Mouse (Mus musculus) left cerebral cortex, postnatal 25 days (tissue): Measurements from ENCODE around the gene Diras2. TPM values are rescaled to one million over a fixed set of nuclear protein-coding genes. Genes with fewer than 3 reads are reported as not detected.

Experiments used
- DNase-seq, 2 experiments: peaks; one replicate each; pipeline ENCODE4 v3.0.0; 2022; ENCODE audit warnings: low spot score in 2 of 2, mixed read lengths in 1 of 2
- intact Hi-C: fragments of 180-260 bp; cut with DNase I; formaldehyde crosslinking; loops from one replicate; pipeline ENCODE4 v1.15.1; 2025
- total RNA-seq, 2 experiments: library from RNA; stranded (reverse); gene quantifications; 2 replicates each; pipeline ENCODE4 v1.2.3; 2021

Diras2 gene
- total RNA-seq, 2 experiments from 2014 or later, result 169 to 177 TPM

DNA sequence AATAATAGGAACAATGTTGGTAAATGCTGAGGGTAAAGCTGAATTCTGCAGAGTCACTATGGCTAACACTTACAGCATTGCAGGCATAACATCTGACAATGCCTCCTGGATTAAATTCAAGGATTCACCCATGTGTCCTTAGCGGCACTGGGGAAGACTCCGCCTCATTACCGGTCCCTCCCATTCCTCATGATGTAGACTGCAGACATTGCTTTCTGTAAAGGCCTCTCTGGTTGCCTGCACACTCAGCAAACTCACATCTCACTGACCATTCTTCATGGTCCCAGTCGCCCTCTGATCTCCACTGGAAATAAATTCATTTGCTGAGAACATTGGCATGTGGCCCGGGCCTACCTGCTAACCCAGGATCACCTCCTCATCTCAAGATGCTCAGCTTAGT lies 51.9 kb downstream of the Diras2 start:
- no peak for DNase-seq
- intact Hi-C loops, result no loop called here

DNA sequence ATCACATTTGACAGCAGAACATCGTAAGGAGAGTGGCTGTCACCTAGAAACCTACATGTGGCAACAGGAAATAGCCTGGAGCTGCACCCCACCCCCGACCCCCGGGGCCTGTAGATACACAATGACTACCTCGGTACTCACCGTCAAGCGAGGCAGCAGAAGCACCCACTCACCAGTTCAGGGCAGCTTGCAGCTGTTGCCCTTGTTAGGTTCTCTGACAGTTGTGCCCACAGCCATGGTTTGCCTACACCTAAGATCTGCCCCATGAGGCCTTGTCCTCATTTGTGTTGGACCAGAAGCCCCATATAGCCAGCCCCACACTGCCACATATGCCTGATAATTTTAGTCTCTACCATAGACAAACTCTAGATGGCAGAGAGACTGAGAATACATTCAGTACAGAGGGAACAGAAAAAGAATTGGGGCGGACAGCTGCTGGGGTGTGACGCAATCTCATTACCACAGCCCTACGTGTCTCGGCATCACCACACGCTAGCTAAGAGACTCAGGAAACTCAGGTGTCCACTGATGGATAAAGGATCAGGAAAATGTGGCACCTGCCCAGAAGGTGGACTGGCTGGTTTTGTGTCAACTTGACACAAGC lies 54.0 kb downstream of the Diras2 start:
- intact Hi-C loops, result no loop called here
- DNase-seq, result peak in 1 of 2 experiments; percentile 47

DNA sequence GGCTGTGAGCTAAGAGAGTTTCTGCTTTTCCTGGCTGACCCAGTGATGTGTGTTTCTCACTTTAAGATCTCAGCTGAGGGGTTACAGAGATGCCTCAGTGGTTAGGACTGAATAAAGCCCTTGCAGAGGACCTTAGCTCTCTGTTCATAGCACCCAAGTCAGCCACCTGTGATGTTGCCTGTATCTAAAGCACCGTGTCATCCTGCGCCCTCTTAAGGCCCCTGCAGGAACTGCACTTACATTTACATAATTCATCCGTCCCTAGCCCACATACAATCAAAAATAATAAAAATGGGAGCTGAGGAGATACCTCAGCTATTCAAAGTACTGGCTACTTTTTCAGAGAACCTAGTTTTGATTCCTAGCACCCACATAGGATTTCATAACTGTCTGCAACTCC lies 54.9 kb downstream of the Diras2 start:
- DNase-seq, result no peak
- intact Hi-C loops, result no loop called here

DNA sequence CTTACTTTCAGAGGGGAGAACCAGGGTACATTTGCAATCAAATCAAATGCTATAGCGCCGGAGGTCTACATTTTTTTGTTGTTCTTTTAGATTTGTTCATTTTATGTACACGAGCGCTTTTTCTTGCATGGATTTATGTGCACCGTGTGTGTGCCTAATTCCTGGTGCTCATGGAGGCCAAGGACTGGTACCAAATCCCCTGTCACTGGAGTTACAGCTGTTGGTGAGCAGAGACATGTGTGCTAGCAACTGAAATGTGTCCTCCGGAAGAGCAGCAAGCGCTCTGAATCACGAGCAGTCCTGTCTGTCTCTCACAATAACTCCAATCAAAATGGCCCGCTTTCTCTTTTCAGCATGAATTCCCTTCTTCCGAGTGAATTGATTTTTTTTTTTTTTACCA lies 55.8 kb downstream of the Diras2 start:
- intact Hi-C loops, result no loop called here

DNA sequence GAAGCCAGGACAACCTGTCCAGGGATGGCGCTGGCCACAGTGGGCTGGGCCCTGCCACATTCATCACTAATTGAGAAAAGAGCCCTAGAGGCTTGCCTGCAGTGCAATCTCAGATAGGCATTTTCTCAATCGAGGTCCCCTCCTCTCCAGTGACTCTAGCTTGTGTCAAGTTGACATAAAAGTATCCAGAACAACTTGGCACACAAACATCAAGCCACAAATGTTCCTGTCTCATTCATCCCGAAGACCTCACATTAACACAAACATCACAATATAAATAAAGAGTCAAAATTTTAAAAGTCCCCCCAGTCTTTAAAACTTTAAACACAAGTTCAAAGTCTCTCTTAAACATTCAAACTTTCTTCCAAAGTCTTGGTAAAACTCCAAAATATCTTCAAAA lies 56.3 kb downstream of the Diras2 start:
- intact Hi-C loops, result no loop called here
- DNase-seq, result no peak

More for the DNA sequence above, 55.8 kb downstream of the Diras2 start:
- no peak for DNase-seq

DNA sequence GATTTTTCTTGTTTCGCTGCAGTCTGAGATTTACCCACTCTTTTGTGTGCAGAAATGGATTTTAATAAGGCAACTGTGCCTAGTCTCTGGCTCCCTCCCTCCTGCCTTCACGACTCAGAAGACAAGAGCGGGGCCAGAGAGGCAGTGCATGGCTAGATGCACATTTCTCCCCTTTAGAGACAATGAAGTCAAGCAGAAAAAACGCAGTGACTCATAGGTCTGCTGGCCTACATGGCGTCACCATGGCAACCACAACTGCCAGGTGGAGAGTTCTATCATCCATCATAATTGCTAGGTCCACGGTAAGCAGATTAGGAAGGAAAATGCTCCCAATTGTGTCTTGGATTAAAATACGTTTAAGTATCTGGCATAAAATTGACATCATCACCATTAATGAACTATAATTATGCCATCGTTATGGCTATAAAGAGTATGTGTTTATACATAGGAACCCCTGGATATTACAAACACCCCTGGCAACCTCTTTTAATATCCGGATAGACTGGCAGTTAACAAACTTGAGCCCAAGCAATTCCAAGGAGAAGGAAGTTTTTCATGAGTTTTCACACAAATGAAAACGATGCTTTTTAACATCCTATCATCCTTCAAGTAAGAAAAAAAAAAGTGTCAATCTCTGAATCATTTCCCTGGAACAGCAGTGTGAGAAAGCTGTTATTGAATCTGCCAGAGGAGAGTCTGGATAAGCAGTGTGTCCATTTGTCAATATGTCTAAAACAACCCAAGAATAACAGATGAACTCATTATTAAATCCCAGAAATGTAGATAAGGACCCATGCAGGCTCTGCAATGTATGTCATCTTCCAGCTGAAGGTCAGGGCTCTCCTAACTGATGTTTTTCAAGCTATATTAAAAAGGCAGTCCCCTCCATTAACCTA lies 61.0 kb downstream of the Diras2 start:
- peak in 1 of 2 experiments; percentile 64 for DNase-seq
- intact Hi-C loops, result no loop called here

DNA sequence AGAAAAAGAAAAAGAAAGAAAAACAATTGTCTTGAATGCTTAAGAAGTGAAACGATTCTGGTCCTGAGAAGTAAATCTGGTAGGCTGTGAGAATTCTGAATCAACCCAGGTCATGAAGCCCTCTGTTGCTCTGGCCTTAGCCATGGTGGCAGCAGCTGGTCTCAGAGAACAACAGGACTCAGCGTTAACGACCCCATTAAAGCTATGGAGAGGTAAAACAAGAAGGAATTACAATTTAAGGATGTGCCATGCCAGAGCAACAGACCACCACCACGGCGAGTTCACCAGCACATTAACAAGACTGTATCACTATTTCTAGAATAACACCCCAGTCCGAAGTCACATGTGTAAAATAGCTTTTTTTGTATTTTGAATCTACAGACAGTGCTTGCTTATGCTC lies 65.9 kb downstream of the Diras2 start:
- intact Hi-C loops, result no loop called here

DNA sequence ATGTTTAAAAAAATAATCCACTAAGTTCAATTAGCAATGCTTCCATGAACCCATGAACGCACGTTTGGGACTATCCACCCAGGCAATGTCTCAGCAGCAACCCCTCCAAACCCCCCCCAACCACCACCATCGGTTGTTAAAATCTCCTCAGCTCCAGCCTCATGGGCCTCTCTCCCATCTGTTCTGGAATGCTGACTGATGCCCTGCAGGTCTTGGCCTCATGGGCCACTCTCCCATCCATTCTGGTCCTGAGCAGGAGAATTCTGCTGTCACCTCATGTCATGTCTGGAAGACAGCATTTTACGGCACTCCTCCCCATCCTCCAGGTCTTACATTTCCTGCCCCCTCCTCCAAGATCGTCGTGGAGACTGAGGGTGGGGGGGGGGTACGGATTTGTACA lies 71.1 kb downstream of the Diras2 start:
- DNase-seq, result no peak
- intact Hi-C loops, result no loop called here

More for the DNA sequence above, 65.9 kb downstream of the Diras2 start:
- no peak for DNase-seq

DNA sequence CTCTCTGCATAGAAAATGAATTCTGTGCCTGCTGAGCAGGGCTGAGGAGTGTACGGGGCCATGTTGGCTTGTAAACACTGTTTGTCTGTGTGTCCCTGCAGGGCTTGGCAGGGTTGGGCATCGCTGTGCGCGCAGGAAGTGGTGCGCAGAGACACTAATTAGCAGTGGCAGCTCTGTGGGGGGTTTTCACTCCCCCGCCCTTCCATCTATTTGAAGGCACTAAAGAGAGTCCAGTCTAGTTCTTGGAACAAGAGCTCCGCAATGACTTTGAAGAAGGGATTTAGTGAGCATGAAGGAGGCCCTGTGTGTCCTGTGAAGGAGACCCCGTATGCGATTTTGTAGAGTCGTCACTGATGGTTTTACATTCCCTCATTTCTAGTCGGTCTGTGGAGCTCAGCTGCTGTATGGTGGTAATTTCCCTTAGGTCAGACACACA lies 73.2 kb downstream of the Diras2 start:
- intact Hi-C loops, result no loop called here
- peak; percentile 54 to 72 for DNase-seq

DNA sequence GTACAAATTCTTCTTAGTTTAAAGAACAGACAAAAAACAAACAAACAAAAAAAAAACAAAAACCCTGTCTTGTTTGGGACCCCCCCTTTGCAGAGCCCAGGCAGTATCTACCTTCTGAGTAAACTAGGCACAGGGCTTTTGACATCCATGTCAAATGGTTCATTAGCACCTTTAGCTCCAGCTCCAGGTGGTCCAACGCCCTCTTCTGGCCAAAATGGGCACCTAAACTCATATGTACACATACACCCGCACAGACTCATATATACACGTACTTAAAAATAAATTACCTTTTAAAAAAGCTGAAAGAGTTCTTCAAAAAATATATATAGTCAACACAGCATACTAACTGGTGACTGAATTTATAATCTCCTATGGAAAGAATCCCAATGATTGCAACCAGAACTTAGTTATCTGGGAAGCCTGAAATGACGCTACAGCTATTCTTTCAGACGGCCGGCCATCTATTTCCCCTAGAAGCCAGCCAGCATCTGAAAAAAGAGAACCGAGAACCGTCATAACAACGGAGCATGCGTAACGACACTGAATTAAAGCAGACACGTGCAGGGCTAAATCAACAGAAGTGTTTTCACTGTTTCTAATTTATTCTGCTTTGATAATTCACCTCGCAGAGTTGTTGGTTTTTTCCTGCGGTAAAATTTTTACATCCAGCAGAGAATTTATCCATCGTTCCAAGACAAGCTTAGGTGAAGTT lies 73.7 kb downstream of the Diras2 start:
- intact Hi-C loops, result no loop called here
- no peak for DNase-seq

DNA sequence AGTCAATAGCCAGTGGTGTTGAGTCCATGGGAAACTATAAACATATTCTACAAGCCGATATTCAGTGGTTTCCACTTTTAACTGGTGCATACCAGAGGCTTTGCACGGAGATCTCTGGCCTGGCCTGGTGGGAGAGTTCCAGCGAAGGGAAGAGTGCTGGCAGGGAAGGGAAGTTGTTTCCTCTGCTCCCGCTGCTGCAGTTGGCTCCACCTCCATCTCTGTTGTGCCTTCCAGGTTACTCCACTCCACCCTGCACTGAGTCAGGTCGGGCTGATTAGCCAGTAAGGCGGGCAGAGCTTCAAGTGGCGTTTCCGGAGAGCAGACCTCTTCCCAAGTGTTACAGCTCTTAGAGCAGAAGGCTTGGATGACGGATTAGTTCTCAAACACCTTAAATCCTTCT lies 75.8 kb downstream of the Diras2 start:
- DNase-seq, result no peak
- intact Hi-C loops, result no loop called here

DNA sequence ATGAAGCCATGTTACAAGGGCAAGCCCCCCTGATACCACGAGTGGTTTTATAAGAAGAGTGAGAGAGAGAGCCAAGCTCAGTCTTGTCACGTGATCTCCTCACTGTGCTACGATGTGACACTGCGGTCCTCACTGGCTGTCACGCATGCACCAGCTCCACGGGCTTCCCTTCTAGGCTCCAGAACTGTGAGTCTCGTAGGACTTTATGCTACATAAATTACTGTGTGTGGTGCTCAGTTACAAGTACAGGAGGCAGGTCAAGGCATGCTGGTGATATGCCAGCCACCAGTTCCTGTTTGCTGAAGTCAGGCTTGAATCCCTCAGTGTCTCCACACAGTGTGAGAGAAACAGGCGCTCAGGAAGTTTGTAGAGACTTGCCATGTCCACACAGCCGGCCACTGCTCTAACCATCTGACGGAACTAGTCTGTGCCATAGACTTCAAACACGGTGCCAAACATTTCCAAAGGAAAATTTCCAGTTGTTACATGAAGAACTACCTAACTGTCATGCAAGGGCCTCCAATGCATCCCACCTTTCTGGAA lies 76.3 kb downstream of the Diras2 start:
- no peak for DNase-seq
- intact Hi-C loops, result no loop called here

Other genes with a start within 250 kb of the Diras2 start
- 1 to 10 TPM; 2.8 to 3.9 TPM for gene Syk, start 51.9 kb upstream of the Diras2 start, total RNA-seq